ENCODE assay signal across 9 mouse cellular contexts in the genomic region with DNA sequence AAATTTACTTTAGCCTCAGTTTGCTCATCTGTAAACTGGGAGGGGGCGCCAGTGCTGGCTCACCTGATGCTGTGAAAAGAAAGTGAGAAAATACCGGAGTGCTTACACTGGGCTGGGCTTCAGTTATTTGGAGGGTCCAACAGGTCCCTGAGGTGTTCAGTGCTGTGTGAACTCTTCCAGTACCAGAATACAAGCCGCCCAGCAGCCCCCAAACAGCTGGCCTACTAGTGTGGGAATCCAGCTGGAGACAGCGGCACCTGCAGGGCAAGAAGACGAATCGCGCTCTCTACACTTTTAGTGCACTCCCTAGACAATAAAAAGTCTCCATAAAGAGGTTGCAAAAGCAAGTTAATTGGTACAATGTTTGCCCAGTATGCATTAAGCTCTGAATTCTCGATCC. TPM values are rescaled to one million over a fixed set of nuclear protein-coding genes. Genes with fewer than 3 reads are reported as not detected.
DNase-seq lines count a peak whose midpoint lies in the region; ATAC-seq and TF ChIP-seq lines count a peak whose summit lies in the region.
"Had no signal": no experiment of that assay in that cellular context is flagged by ENCODE, and none has a peak within 500 bp of the region (broad histone marks: within the 10 kb centered on the region; RNA-seq: fewer than 3 reads in every experiment).

No protein-coding gene starts in this region.

- H3K9me3 ChIP-seq in ES-Bruce4 (replicated peaks; ENCODE audit: control insufficient read depth, insufficient read depth, low read length, poor library complexity, severe bottlenecking): no peaks in the 10 kb centered on the region
- H3K9me3 ChIP-seq in forebrain, embryonic 10.5 days: no peaks in the 10 kb centered on the region
- H3K9me3 ChIP-seq in lung, embryonic 14.5 days (ENCODE audit: low read depth, low read length): no peaks in the 10 kb centered on the region
- no peaks in the 10 kb centered on the region for H3K9me3 ChIP-seq in neural tube, embryonic 15.5 days (replicated peaks)

- no peak for TF ChIP-seq EP300 in ES-Bruce4 (IDR thresholded peaks at IDR 0.05; ENCODE audit: insufficient read depth, low read depth, low read length)

- intact Hi-C loops in heart, postnatal 10 days (cut with DNase I): loop anchor here (2.0 to 5.0 kb wide), 3 partner anchors 37 to 309 kb away; a partner anchor contains a TSS

- H3K4me2 ChIP-seq in lung, embryonic 14.5 days: peak overlapping the region; percentile 88
- peak overlapping the region; percentile 95 for H3K4me2 ChIP-seq in neural tube, embryonic 15.5 days

- DNase-seq in brain, embryonic 14.5 days (ENCODE audit: low read depth): peak; percentile 70
- peak; percentile 55 for DNase-seq in forebrain, embryonic 10.5 days (ENCODE audit: extremely low spot score, low spot score)
- DNase-seq in heart, postnatal 10 days: peak; percentile 76 to 85
- peak; percentile 85 to 88 for DNase-seq in kidney, postnatal 4 days
- peak; percentile 86 for DNase-seq in lung, embryonic 14.5 days
- peak; percentile 41 to 64 for DNase-seq in thymus, postnatal 10 days (ENCODE audit: low spot score in 2 of 2)

- no peaks in the 10 kb centered on the region for H3K27me3 ChIP-seq in ES-Bruce4 (ENCODE audit: control insufficient read depth, insufficient read depth, low read length, poor library complexity, severe bottlenecking)
- H3K27me3 ChIP-seq in forebrain, embryonic 10.5 days (ENCODE audit: poor library complexity, severe bottlenecking): no peaks in the 10 kb centered on the region
- no peaks in the 10 kb centered on the region for H3K27me3 ChIP-seq in lung, embryonic 14.5 days (ENCODE audit: insufficient read depth, low read length)
- H3K27me3 ChIP-seq in neural tube, embryonic 15.5 days (replicated peaks): no peaks in the 10 kb centered on the region

- H3K4me3 ChIP-seq in ES-Bruce4 (ENCODE audit: low read depth, low read length): peak overlapping the region; percentile 88
- peak overlapping the region; percentile 83 for H3K4me3 ChIP-seq in forebrain, embryonic 10.5 days
- peak overlapping the region; percentile 92 for H3K4me3 ChIP-seq in lung, embryonic 14.5 days (ENCODE audit: low read depth, low read length)
- peak overlapping the region; percentile 92 for H3K4me3 ChIP-seq in neural tube, embryonic 15.5 days (replicated peaks)

- peak; percentile 52 for TF ChIP-seq CTCF in ES-Bruce4 (IDR thresholded peaks at IDR 0.05; ENCODE audit: low read depth, low read length)
- TF ChIP-seq CTCF in brain, embryonic 14.5 days (IDR thresholded peaks at IDR 0.05; ENCODE audit: borderline replicate concordance, extremely low read depth, insufficient read depth, insufficient read length): peak; percentile 58; the same call in 1 of the 2 replicates
- TF ChIP-seq CTCF in lung, embryonic 14.5 days (IDR thresholded peaks at IDR 0.05; ENCODE audit: low read depth): peak; percentile 70

- H3K4me1 ChIP-seq in ES-Bruce4 (ENCODE audit: control insufficient read depth, insufficient read depth, low read length): no peaks in the 10 kb centered on the region
- peaks cover 23% of the 10 kb centered on the region for H3K4me1 ChIP-seq in forebrain, embryonic 10.5 days
- H3K4me1 ChIP-seq in lung, embryonic 14.5 days (ENCODE audit: insufficient read depth): no peaks in the 10 kb centered on the region
- peaks cover 21% of the 10 kb centered on the region for H3K4me1 ChIP-seq in neural tube, embryonic 15.5 days

- H3K9ac ChIP-seq in ES-Bruce4 (ENCODE audit: low read depth, poor library complexity, severe bottlenecking): peak overlapping the region; percentile 20; the same call in 1 of the 2 replicates
- peak overlapping the region; percentile 59 for H3K9ac ChIP-seq in lung, embryonic 14.5 days
- H3K9ac ChIP-seq in neural tube, embryonic 15.5 days (replicated peaks): peak overlapping the region; percentile 63

- H3K27ac ChIP-seq in ES-Bruce4 (ENCODE audit: insufficient read depth, low read length): no peak overlapping the region
- H3K27ac ChIP-seq in forebrain, embryonic 10.5 days: peak overlapping the region; percentile 89
- peak overlapping the region; percentile 96 for H3K27ac ChIP-seq in lung, embryonic 14.5 days (ENCODE audit: low read depth)
- peak overlapping the region; percentile 93 for H3K27ac ChIP-seq in neural tube, embryonic 15.5 days (replicated peaks)

- WGBS in forebrain, embryonic 10.5 days: 15% methylated on average over 8 of the region's 8 CpGs
- 13% methylated on average over 8 of the region's 8 CpGs for WGBS in lung, embryonic 14.5 days
- WGBS in neural tube, embryonic 15.5 days: 10% methylated on average over 8 of the region's 8 CpGs

- ATAC-seq in lung, embryonic 14.5 days (ENCODE audit: insufficient read depth): peak; percentile 55
- ATAC-seq in neural tube, embryonic 15.5 days (ENCODE audit: low FRiP score): peak; percentile 85

- no peak for TF ChIP-seq POLR2A in ES-Bruce4 (IDR thresholded peaks at IDR 0.05; ENCODE audit: insufficient read depth, low read length)
- TF ChIP-seq POLR2A in brain, embryonic 14.5 days (IDR thresholded peaks at IDR 0.05; ENCODE audit: borderline replicate concordance, extremely low read depth, insufficient read depth, insufficient read length, poor library complexity, severe bottlenecking): no peak

- peaks cover 19% of the 10 kb centered on the region for H3K36me3 ChIP-seq in ES-Bruce4 (ENCODE audit: control insufficient read depth, insufficient read depth, low read length, poor library complexity, severe bottlenecking)
- peaks cover 23% of the 10 kb centered on the region for H3K36me3 ChIP-seq in forebrain, embryonic 10.5 days (replicated peaks)
- peaks cover 19% of the 10 kb centered on the region for H3K36me3 ChIP-seq in lung, embryonic 14.5 days (ENCODE audit: insufficient read depth)
- H3K36me3 ChIP-seq in neural tube, embryonic 15.5 days: peaks cover 16% of the 10 kb centered on the region

RNA-seq across cellular contexts. Expression of a gene that starts 0.7 kb away (rescaled TPM):
- polyA plus RNA-seq in ES-Bruce4 (2011; ENCODE audit: insufficient read depth, insufficient read length, low read depth, missing spikeins): 144 and 145 TPM in 2 replicates
- 94.9 and 118 TPM in 2 replicates for polyA plus RNA-seq in brain, embryonic 14.5 days (2012; rRNA removed)
- polyA plus RNA-seq in forebrain, embryonic 10.5 days (2016; fragmentation: Nextera tagmentation; extraction: Ambion mirVana): 151 and 158 TPM in 2 replicates
- total RNA-seq in heart, postnatal 10 days (2021): 10 to 100 TPM; 69.9 to 74.9 TPM
- 160 and 165 TPM in 2 replicates for polyA plus RNA-seq in lung, embryonic 14.5 days (2014; fragmentation: Nextera tagmentation; extraction: Ambion mirVana)
- polyA plus RNA-seq in neural tube, embryonic 15.5 days (2015; fragmentation: Nextera tagmentation; extraction: Ambion mirVana): 112 and 113 TPM in 2 replicates

RNA-seq across cellular contexts. Expression of a gene that starts 3.3 kb away (rescaled TPM):
- polyA plus RNA-seq in ES-Bruce4 (2011; ENCODE audit: insufficient read depth, insufficient read length, low read depth, missing spikeins): not detected in 2 replicates
- polyA plus RNA-seq in brain, embryonic 14.5 days (2012; rRNA removed): not detected in 2 replicates
- polyA plus RNA-seq in forebrain, embryonic 10.5 days (2016; fragmentation: Nextera tagmentation; extraction: Ambion mirVana): 0.25 TPM in 1 of 2 replicates, not detected in the other
- not detected for total RNA-seq in heart, postnatal 10 days (2021)
- 0.13 and 0.24 TPM in 2 replicates for polyA plus RNA-seq in lung, embryonic 14.5 days (2014; fragmentation: Nextera tagmentation; extraction: Ambion mirVana)
- polyA plus RNA-seq in neural tube, embryonic 15.5 days (2015; fragmentation: Nextera tagmentation; extraction: Ambion mirVana): 0.12 and 0.13 TPM in 2 replicates
- total RNA-seq: gastrocnemius, postnatal 36 days had no signal

RNA-seq across cellular contexts. Expression of a gene that starts 24.0 kb away (rescaled TPM):
- polyA plus RNA-seq in ES-Bruce4 (2011; ENCODE audit: insufficient read depth, insufficient read length, low read depth, missing spikeins): 58.7 and 59.0 TPM in 2 replicates
- 152 and 190 TPM in 2 replicates for polyA plus RNA-seq in brain, embryonic 14.5 days (2012; rRNA removed)
- polyA plus RNA-seq in forebrain, embryonic 10.5 days (2016; fragmentation: Nextera tagmentation; extraction: Ambion mirVana): 92.3 and 92.4 TPM in 2 replicates
- 100 to 1,000 TPM in 1 of 2 experiments, 10 to 100 TPM in 1; 96.7 to 104 TPM for total RNA-seq in heart, postnatal 10 days (2021)
- polyA plus RNA-seq in lung, embryonic 14.5 days (2014; fragmentation: Nextera tagmentation; extraction: Ambion mirVana): 79.4 and 81.3 TPM in 2 replicates
- 242 and 263 TPM in 2 replicates for polyA plus RNA-seq in neural tube, embryonic 15.5 days (2015; fragmentation: Nextera tagmentation; extraction: Ambion mirVana)

RNA-seq across cellular contexts. Expression of a gene that starts 37.1 kb away (rescaled TPM):
- polyA plus RNA-seq in ES-Bruce4 (2011; ENCODE audit: insufficient read depth, insufficient read length, low read depth, missing spikeins): 4.3 and 5.4 TPM in 2 replicates
- 12.1 and 18.4 TPM in 2 replicates for polyA plus RNA-seq in brain, embryonic 14.5 days (2012; rRNA removed)
- polyA plus RNA-seq in forebrain, embryonic 10.5 days (2016; fragmentation: Nextera tagmentation; extraction: Ambion mirVana): 17.5 and 18.3 TPM in 2 replicates
- total RNA-seq in heart, postnatal 10 days (2021): 10 to 100 TPM; 14.8 to 15.9 TPM
- polyA plus RNA-seq in lung, embryonic 14.5 days (2014; fragmentation: Nextera tagmentation; extraction: Ambion mirVana): 14.6 and 15.6 TPM in 2 replicates
- polyA plus RNA-seq in neural tube, embryonic 15.5 days (2015; fragmentation: Nextera tagmentation; extraction: Ambion mirVana): 18.5 and 19.7 TPM in 2 replicates
